Mouse (Mus musculus): ENCODE measurements around the gene Nipa1.
A peak's percentile ranks its signal among the peaks of the same experiment; 100 is the strongest.

DNA sequence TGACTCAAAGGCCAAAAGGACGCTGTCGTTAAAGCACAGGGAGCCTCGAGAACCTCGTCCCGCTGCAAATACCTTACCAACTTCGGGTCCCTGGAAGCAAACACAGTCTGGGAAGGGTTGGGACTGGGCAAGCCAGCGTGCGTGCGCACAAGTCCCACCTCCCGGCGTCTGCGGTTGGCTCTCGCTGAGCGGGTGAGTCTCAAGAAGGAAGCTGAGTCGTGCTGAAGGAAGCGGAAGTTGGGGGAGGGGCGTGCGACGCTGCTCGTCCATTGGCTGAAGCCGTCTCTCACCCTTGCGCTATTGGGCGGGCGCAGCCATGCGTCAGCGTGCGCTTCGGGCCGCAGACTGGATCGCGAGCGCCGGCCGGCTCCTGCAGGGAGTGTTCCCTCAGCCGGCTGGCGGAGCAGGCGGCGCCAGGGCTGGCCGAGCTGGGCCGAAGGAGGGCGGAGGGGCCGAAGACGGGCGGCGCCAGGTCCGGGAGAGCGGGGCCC lies 30.1 kb upstream of the Nipa1 start, which contains the start of gene Herc2:
- TF ChIP-seq CTCF (IDR thresholded peaks at IDR 0.05; ENCODE audit: borderline replicate concordance, control insufficient read depth, extremely low read depth, insufficient read depth, low read length, poor library complexity) = 0 out of 2 replicates have a peak, but pooled peaks have one; percentile 46
- TF ChIP-seq POLR2A (IDR thresholded peaks at IDR 0.05; ENCODE audit: control insufficient read depth, extremely low read depth, insufficient read depth, low read length, poor library complexity) = peak; percentile 94
